Mouse (Mus musculus): ENCODE measurements at regions not wholly inside any gene's neighbourhood (a gene's known extent, or its start where the extent isn't known, plus 50 kb on each side); places are given as distances from the start of the nearest gene placed in this dataset.
"Not testable (repeated sequence)": the region's sequence is repeated elsewhere in the genome, so short reads cannot be mapped to it uniquely, and the experiment has no call there.

- no peak for DNase-seq
Measured at GRCm38 (mm10) chr8:8973334-8973733, 283.0 kb upstream of the Arglu1 start.

- DNase-seq, result no peak
Measured at GRCm38 (mm10) chr8:8970776-8971175, 280.5 kb upstream of the Arglu1 start.

- DNase-seq, result no peak
Measured at GRCm38 (mm10) chr8:8970346-8970745, 280.0 kb upstream of the Arglu1 start.

GRCm38 (mm10) chr8:8969112-8969950, 279.0 kb upstream of the Arglu1 start:
- peak; percentile 61 to 69 for DNase-seq

GRCm38 (mm10) chr8:8966658-8967048, 276.3 kb upstream of the Arglu1 start:
- no peak for DNase-seq

- DNase-seq, result no peak
Measured at GRCm38 (mm10) chr8:8965983-8966657, 275.8 kb upstream of the Arglu1 start.

GRCm38 (mm10) chr8:8960221-8960620, 269.9 kb upstream of the Arglu1 start:
- no peak for DNase-seq

GRCm38 (mm10) chr8:8959787-8960093, 269.4 kb upstream of the Arglu1 start:
- peak in 1 of 2 experiments; percentile 13 for DNase-seq

- no peak for DNase-seq
Measured at GRCm38 (mm10) chr8:8959021-8959786, 268.9 kb upstream of the Arglu1 start.

GRCm38 (mm10) chr8:8958140-8958539, 267.8 kb upstream of the Arglu1 start:
- not testable (repeated sequence) for DNase-seq

- peak in 1 of 2 experiments; percentile 35 for DNase-seq
Measured at GRCm38 (mm10) chr8:8952212-8952611, 261.9 kb upstream of the Arglu1 start.

GRCm38 (mm10) chr8:8951186-8951585, 260.9 kb upstream of the Arglu1 start:
- no peak for DNase-seq

GRCm38 (mm10) chr8:8947516-8948161, 257.3 kb upstream of the Arglu1 start:
- DNase-seq, result no peak

- DNase-seq, result no peak
Measured at GRCm38 (mm10) chr8:8942991-8943390, 252.7 kb upstream of the Arglu1 start.

- DNase-seq, result no peak
Measured at GRCm38 (mm10) chr8:8940899-8941298, 250.6 kb upstream of the Arglu1 start.

- no peak for DNase-seq
Measured at GRCm38 (mm10) chr8:8938536-8938935, 248.2 kb upstream of the Arglu1 start.

GRCm38 (mm10) chr8:8932466-8932865, 242.1 kb upstream of the Arglu1 start:
- DNase-seq, result no peak

GRCm38 (mm10) chr8:8931746-8932145, 241.4 kb upstream of the Arglu1 start:
- no peak for DNase-seq

- no peak for DNase-seq
Measured at GRCm38 (mm10) chr8:8928074-8928862, 237.9 kb upstream of the Arglu1 start.

GRCm38 (mm10) chr8:8921446-8921845, 231.1 kb upstream of the Arglu1 start:
- no peak for DNase-seq

GRCm38 (mm10) chr8:8919582-8920503, 229.5 kb upstream of the Arglu1 start:
- no peak for DNase-seq

Data from kidney, postnatal 25 days (tissue).